Mouse (Mus musculus) heart, postnatal 0 days (tissue): ENCODE data around the gene Slc46a1.

Source experiments
- CTCF ChIP-seq: IDR thresholded peaks from 2 replicates; pipeline ENCODE4 v1.5.1; 2016; ENCODE audit warnings: antibody characterized with exemption, control low read depth, low read depth
- EP300 ChIP-seq: IDR thresholded peaks from 2 replicates; pipeline ENCODE4 v1.6.1; 2016; ENCODE audit warnings: antibody characterized with exemption, low read depth

GRCm38 (mm10) chr11:78461894-78462293 is 3.6 kb upstream of the Slc46a1 start:
- no peak for TF ChIP-seq EP300
- no peak for TF ChIP-seq CTCF
